Mouse (Mus musculus): ENCODE measurements at regions not wholly inside any gene's neighbourhood (a gene's known extent, or its start where the extent isn't known, plus 50 kb on each side); places are given as distances from the start of the nearest gene placed in this dataset.

DNA sequence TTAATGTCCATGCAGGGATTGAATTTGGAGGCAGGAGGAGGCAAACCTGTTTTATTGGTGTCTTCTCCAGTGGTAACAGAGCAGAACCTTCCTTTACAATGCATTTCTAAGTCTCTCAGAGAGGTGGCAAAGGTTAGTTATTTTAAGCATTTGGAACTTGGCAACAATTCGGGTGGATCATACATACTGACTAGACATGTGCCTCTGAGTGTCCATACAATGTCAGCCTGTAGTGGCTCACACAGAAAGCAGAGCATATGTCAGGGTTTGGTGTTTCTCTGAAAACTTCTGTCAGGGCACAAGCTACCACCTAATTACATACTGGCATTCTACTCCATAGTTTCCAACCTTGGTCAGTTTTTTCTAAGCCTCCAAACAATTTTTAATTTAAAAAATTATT lies 150.8 kb upstream of the Peli2 start:
- no peak for TF ChIP-seq CTCF (IDR thresholded peaks at IDR 0.05; ENCODE audit: control insufficient read depth, insufficient read depth, insufficient replicate concordance, low read depth, low read length)
- TF ChIP-seq POLR2A (IDR thresholded peaks at IDR 0.05; ENCODE audit: control insufficient read depth, low read depth, low read length): no peak
